Mouse (Mus musculus) brown adipose tissue, adult 24 weeks (tissue): ENCODE results near the gene Syt7. TPM values are rescaled to one million over a fixed set of nuclear protein-coding genes. Genes with fewer than 3 reads are reported as not detected.

ENCODE experiments used
- H3K27ac ChIP-seq: fragments of 200-500 bp; replicated peaks from 2 replicates; pipeline ENCODE4 v1.5.1; 2012; ENCODE audit warnings: low read depth, mild to moderate bottlenecking, low read length
- H3K4me1 ChIP-seq: fragments of 200-500 bp; 2 replicates; pipeline ENCODE4 v1.6.1; 2012; ENCODE audit warnings: low read length, mixed read lengths; ENCODE audit not compliant: control insufficient read depth, insufficient read depth, insufficient read length
- H3K4me3 ChIP-seq: fragments of 200-500 bp; 2 replicates; pipeline ENCODE4 v1.5.1; 2012; ENCODE audit warnings: low read depth, mild to moderate bottlenecking, low read length, moderate library complexity; ENCODE audit not compliant: insufficient read depth
- polyA plus RNA-seq: library from polyadenylated mRNA; stranded (reverse); fragments of >200 nt; gene quantifications from 2 replicates; pipeline ENCODE4 v1.2.4, GENCODE M21; 2012; ENCODE audit not compliant: missing spikeins, insufficient read depth, insufficient read length

The Syt7 gene
- polyA plus RNA-seq, 1 experiment = 2.3 TPM

- Histone ChIP-seq H3K4me3 (no peak overlapping the region), H3K4me1 (no peaks in the 10 kb centered on the region)
Measured at GRCm38 (mm10) chr19:10500581-10500980, 111.7 kb downstream of the Syt7 start.

GRCm38 (mm10) chr19:10502571-10502970 is 113.7 kb downstream of the Syt7 start:
- Histone ChIP-seq H3K4me1 (no peaks in the 10 kb centered on the region), H3K4me3 (no peak overlapping the region), H3K27ac (no peak overlapping the region)

More at GRCm38 (mm10) chr19:10500581-10500980, 111.7 kb downstream of the Syt7 start:
- H3K27ac ChIP-seq = no peak overlapping the region

Other genes starting within 250 kb of the Syt7 start
- gene Fads1, start 206.2 kb upstream of the Syt7 start, polyA plus RNA-seq = 11.0 and 13.5 TPM in 2 replicates
- 175 and 198 TPM in 2 replicates for gene Tmem258, start 185.1 kb upstream of the Syt7 start, polyA plus RNA-seq
- 1.4 and 2.1 TPM in 2 replicates for gene Fen1, start 184.9 kb upstream of the Syt7 start, polyA plus RNA-seq
- gene Myrf, start 148.3 kb upstream of the Syt7 start, polyA plus RNA-seq = 0.44 and 0.50 TPM in 2 replicates
- gene Dagla, start 84.2 kb upstream of the Syt7 start, polyA plus RNA-seq = 11.9 and 14.2 TPM in 2 replicates
- not detected in 2 replicates for gene Lrrc10b, start 68.4 kb downstream of the Syt7 start, polyA plus RNA-seq
- gene Ppp1r32, start 93.8 kb downstream of the Syt7 start, polyA plus RNA-seq = not detected in 2 replicates
- 18.5 and 18.6 TPM in 2 replicates for gene Cpsf7, start 136.2 kb downstream of the Syt7 start, polyA plus RNA-seq
- 57.1 and 65.5 TPM in 2 replicates for gene Sdhaf2, start 137.1 kb downstream of the Syt7 start, polyA plus RNA-seq
- 11.0 and 15.9 TPM in 2 replicates for gene Tmem216, start 167.1 kb downstream of the Syt7 start, polyA plus RNA-seq
- gene Cyb561a3, start 188.1 kb downstream of the Syt7 start, polyA plus RNA-seq = 7.2 TPM in 2 replicates
- 5.0 and 6.6 TPM in 2 replicates for gene Tmem138, start 188.3 kb downstream of the Syt7 start, polyA plus RNA-seq
- 89.1 and 92.5 TPM in 2 replicates for gene Ddb1, start 216.2 kb downstream of the Syt7 start, polyA plus RNA-seq
- gene Tkfc, start 216.6 kb downstream of the Syt7 start, polyA plus RNA-seq = 8.0 and 11.4 TPM in 2 replicates
- gene Vwce, start 245.1 kb downstream of the Syt7 start, polyA plus RNA-seq = not detected in 2 replicates